Mouse (Mus musculus): ENCODE results near the gene Ank. TPM values are rescaled to one million over a fixed set of nuclear protein-coding genes. Genes with fewer than 3 reads are reported as not detected.

Ank gene
- total and polyA plus RNA-seq, 3 experiments: 176 to 225 (median 196) TPM

DNA sequence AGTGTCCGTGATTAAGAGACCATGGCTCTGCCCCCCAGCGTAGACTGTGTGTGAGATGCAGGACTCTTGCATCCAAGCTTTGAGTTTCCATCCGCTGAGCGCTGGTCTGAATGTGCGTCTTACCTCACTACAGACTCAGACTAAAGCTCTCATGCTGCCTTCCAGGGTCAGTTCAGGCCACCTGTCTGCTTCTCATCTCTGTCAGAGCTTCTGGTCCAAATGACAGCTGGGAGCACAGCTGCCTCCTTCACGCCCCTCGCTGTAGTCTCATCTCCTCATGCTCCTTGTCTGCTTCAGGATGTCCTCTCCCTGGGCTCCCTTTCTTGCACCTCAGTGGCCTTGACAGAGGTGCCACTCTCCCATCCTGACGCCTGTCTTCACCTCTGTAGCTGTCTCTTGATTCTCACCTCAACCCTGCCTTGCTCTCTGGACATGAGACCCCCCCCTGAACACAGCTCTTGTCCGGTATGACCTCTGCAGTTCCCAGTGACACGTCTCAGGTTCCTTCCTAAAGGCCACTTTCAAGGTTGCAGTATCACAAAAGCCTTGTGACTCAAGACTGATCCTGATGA lies 85.7 kb downstream of the Ank start:
- no peaks in the 10 kb centered on the region for H3K79me2 ChIP-seq (replicated peaks; ENCODE audit: control insufficient read depth, insufficient read depth, low read length)
- peaks cover 4% of the 10 kb centered on the region for H3K36me3 ChIP-seq (ENCODE audit: control insufficient read depth, insufficient read depth, low read length)
- no peak for TF ChIP-seq CTCF (IDR thresholded peaks at IDR 0.05)
- TF ChIP-seq POLR2A (IDR thresholded peaks at IDR 0.05; ENCODE audit: insufficient read depth, low read depth, low read length): no peak
- peak; percentile 57; the same call in 1 of the 2 replicates for TF ChIP-seq EP300 (IDR thresholded peaks at IDR 0.05; ENCODE audit: insufficient read depth, low read depth, low read length)
- no peak overlapping the region for H3K4me3 ChIP-seq
- H3K27me3 ChIP-seq (ENCODE audit: control insufficient read depth, insufficient read depth, low read length): no peaks in the 10 kb centered on the region
- WGBS: 60% methylated on average over 10 of the region's 10 CpGs
- DNase-seq: peak; percentile 24 to 30
- peak overlapping the region; percentile 83 for H3K27ac ChIP-seq
- peak overlapping the region; percentile 24; the same call in 1 of the 2 replicates for H3K9ac ChIP-seq (ENCODE audit: low read depth, low read length)
- intact Hi-C loops (cut with DNase I): no loop called here
- peaks cover 15% of the 10 kb centered on the region for H3K4me1 ChIP-seq (ENCODE audit: control insufficient read depth, insufficient read depth, low read length)

DNA sequence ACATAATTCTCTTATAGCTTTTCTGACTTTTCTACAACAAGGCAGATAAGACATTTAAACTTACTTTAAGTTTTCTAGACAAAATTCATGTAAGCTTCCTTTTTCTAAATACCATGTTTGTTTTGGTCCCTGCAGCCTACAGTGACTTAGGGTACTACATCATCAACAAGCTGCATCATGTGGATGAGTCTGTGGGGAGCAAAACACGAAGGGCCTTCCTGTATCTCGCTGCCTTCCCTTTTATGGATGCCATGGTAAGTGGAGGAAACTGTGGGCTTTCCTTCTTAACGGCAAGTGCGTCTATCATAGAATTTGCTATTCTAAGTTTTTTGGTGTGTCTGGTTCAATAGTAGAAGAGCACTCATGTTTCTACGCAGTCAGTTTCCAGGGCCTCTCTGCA lies 87.1 kb downstream of the Ank start:
- peaks cover 13% of the 10 kb centered on the region for H3K4me1 ChIP-seq (ENCODE audit: control insufficient read depth, insufficient read depth, low read length)
- H3K4me3 ChIP-seq: no peak overlapping the region
- peaks cover 4% of the 10 kb centered on the region for H3K36me3 ChIP-seq (ENCODE audit: control insufficient read depth, insufficient read depth, low read length)
- no peak overlapping the region for H3K9ac ChIP-seq (ENCODE audit: low read depth, low read length)
- H3K79me2 ChIP-seq (replicated peaks; ENCODE audit: control insufficient read depth, insufficient read depth, low read length): no peaks in the 10 kb centered on the region
- WGBS: 83% methylated on average over 5 of the region's 5 CpGs
- intact Hi-C loops (cut with DNase I): no loop called here
- H3K27ac ChIP-seq: peak overlapping the region; percentile 36
- TF ChIP-seq CTCF (IDR thresholded peaks at IDR 0.05) (no peak), EP300 (IDR thresholded peaks at IDR 0.05; ENCODE audit: insufficient read depth, low read depth, low read length) (no peak), POLR2A (IDR thresholded peaks at IDR 0.05; ENCODE audit: insufficient read depth, low read depth, low read length) (no peak)
- DNase-seq: no peak
- no peaks in the 10 kb centered on the region for H3K27me3 ChIP-seq (ENCODE audit: control insufficient read depth, insufficient read depth, low read length)

DNA sequence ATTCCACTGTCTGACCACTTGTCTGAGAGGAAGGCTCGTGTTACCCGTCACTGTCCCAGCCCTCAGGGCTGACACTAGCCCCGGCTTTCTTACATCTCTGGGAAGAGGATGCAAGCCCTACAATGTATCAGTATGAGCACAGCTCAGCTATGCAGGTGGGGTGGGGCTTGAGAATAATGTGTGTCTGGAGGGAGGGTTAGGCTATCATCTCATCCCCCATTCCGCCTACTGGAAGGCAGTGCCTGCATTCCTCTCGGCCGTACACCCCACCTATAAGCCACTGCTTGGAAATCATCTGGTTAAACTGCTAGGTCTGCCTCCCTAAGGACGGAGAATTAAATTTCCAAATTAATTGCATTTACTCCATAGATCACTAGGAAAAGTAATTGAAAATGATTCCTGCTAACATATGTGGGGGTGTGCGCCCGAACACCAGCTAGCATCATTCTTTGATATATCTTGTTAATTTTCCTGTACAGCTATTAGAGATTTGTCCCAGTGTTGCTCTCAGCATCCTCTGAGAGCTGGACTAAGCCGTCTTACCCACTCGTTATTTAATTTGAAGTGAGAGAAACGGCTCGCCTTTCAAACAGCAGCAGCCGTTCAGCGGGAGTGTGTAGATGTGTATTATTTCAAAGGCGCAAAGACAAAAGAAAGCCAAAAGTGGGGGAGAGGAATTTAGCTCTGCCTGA lies 92.1 kb downstream of the Ank start:
- Histone ChIP-seq H3K36me3 (ENCODE audit: control insufficient read depth, insufficient read depth, low read length) (peaks cover 5% of the 10 kb centered on the region; the same call in 1 of the 2 replicates), H3K27ac (peak overlapping the region; percentile 49), H3K79me2 (replicated peaks; ENCODE audit: control insufficient read depth, insufficient read depth, low read length) (no peaks in the 10 kb centered on the region), H3K9ac (ENCODE audit: low read depth, low read length) (no peak overlapping the region), H3K27me3 (ENCODE audit: control insufficient read depth, insufficient read depth, low read length) (no peaks in the 10 kb centered on the region), H3K4me1 (ENCODE audit: control insufficient read depth, insufficient read depth, low read length) (peaks cover 2% of the 10 kb centered on the region; the same call in 1 of the 2 replicates), H3K4me3 (no peak overlapping the region)
- intact Hi-C loops (cut with DNase I): no loop called here
- TF ChIP-seq POLR2A (IDR thresholded peaks at IDR 0.05; ENCODE audit: insufficient read depth, low read depth, low read length): no peak
- no peak for DNase-seq
- WGBS: 58% methylated on average over 16 of the region's 16 CpGs

DNA sequence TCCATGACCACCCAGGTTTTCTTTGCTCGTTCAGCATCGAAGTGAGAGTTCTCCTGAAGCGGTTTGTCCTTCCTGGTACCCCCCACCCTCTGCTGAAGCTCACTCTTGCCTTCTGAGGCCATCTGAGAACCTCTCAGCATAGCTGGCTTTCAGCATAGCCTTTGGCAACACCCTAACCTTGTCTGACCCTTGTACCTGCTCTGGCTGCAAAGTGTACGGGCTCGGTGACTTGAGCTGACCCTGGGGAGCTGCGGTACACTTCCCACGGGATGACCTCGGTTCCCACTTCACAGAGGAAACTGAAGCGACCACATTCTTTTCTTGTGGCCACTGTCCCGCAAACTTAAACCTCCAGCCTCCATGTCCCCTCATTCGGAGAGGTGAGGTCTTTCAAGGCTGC lies 93.8 kb downstream of the Ank start:
- peak overlapping the region; percentile 52 for H3K27ac ChIP-seq
- intact Hi-C loops (cut with DNase I): no loop called here

DNA sequence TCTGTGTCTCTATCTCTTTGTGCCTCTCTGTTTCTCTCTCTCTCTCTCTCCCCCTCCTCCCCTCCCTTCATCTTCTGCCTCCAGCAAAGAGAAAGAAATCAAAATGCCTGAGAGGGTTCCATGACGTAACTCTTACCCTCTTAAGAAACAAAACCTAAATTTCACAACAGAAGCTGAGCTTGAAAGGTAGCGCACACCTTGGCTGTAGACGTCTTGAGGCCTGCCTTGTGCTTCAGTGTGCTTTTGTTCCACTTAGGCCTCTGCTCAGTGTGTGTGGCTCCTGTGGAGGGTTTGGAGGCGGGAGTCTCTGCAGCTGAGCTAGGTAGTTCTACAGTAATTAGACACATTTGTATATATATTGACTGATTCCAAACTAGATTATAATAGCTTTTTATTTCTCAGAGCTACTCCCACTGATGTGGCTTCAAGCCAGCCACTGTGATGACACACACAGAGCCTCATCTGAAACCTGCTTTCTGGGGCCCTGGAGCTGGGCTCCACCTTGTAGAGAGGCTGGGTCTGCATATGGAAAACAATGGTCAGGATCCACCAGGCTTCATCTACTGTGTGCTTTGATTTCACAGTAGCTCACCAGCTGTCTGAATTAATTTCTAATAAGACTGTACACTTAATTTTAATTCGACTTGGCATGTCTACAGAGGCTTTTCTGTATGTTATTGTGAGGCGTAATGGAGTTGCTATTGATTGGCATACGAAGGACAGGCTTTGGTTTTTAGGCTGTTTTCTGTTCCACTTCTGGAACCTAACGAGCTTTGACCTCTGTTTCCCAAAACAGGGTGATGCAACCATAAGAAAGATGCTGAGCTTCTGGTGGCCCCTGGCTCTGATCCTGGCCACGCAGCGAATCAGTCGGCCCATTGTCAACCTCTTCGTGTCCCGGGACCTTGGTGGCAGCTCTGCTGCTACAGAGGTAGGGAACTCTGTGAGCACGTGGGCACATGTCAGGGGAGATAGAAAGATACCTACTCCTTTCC lies 97.9 kb downstream of the Ank start:
- no peak for DNase-seq
- Histone ChIP-seq H3K4me3 (no peak overlapping the region), H3K79me2 (replicated peaks; ENCODE audit: control insufficient read depth, insufficient read depth, low read length) (no peaks in the 10 kb centered on the region), H3K36me3 (ENCODE audit: control insufficient read depth, insufficient read depth, low read length) (peaks cover 2% of the 10 kb centered on the region; the same call in 1 of the 2 replicates), H3K4me1 (ENCODE audit: control insufficient read depth, insufficient read depth, low read length) (0 out of 2 replicates have a peak, but pooled peaks cover 1% of the 10 kb centered on the region), H3K9ac (ENCODE audit: low read depth, low read length) (no peak overlapping the region), H3K27me3 (ENCODE audit: control insufficient read depth, insufficient read depth, low read length) (no peaks in the 10 kb centered on the region), H3K27ac (no peak overlapping the region)
- intact Hi-C loops (cut with DNase I): no loop called here
- 93% methylated on average over 14 of the region's 14 CpGs for WGBS
- no peak for TF ChIP-seq POLR2A (IDR thresholded peaks at IDR 0.05; ENCODE audit: insufficient read depth, low read depth, low read length)

More for the DNA sequence above, 93.8 kb downstream of the Ank start:
- no peaks in the 10 kb centered on the region for H3K27me3 ChIP-seq (ENCODE audit: control insufficient read depth, insufficient read depth, low read length)
- no peak overlapping the region for H3K9ac ChIP-seq (ENCODE audit: low read depth, low read length)
- H3K36me3 ChIP-seq (ENCODE audit: control insufficient read depth, insufficient read depth, low read length): peaks cover 5% of the 10 kb centered on the region; the same call in 1 of the 2 replicates
- no peaks in the 10 kb centered on the region for H3K79me2 ChIP-seq (replicated peaks; ENCODE audit: control insufficient read depth, insufficient read depth, low read length)
- H3K4me3 ChIP-seq: no peak overlapping the region
- WGBS: 71% methylated on average over 11 of the region's 11 CpGs
- TF ChIP-seq POLR2A (IDR thresholded peaks at IDR 0.05; ENCODE audit: insufficient read depth, low read depth, low read length) (no peak), EP300 (IDR thresholded peaks at IDR 0.05; ENCODE audit: insufficient read depth, low read depth, low read length) (0 out of 2 replicates have a peak, but pooled peaks have one; percentile 11)
- peaks cover 2% of the 10 kb centered on the region; the same call in 1 of the 2 replicates for H3K4me1 ChIP-seq (ENCODE audit: control insufficient read depth, insufficient read depth, low read length)
- DNase-seq: no peak
